Mouse (Mus musculus) T-helper 17 cell (primary cell): ENCODE measurements around the gene Cacfd1.

ENCODE experiments used
- in situ Hi-C, 2 experiments: fragments of 300-600 bp; cut with MboI, MseI; formaldehyde crosslinking; loops; 1 replicate in 1 of 2; 2 replicates in 1 of 2; pipeline ENCODE4 v1.15.1; 2025; ENCODE audit warnings: high pct_unique_total_duplicates in 2 of 2

Gene Cacfd1

DNA sequence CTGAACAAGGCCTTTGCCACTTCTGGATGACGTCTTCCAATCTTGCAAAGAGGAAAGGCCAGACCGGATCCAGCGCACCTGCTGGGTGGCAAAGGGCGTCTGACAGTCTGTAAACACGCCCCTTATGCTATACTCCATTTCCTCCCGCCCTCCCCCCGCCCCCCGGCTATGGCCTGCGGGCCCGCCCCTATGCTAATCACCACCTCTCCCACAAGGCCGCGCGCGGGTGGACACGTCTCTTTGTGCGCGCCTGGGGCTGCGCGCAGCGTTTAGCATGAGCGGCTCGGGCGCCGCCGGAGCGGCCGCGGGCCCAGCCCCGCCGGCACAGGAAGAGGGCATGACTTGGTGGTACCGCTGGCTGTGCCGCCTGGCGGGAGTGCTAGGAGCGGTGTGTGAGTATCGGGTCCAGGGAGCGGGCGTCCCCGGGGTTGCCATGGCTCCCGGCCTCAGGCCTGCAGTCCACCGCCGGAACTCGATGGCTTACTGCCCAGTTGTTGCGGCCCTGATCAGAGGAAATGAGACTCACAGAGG lies at the start of gene Cacfd1:
TSS of gene Cacfd1 (plus strand) at position 213 of the 531 bp plus-strand sequence.
- in situ Hi-C loops = loop anchor here (5.0 kb wide), 2 partner anchors 52 to 77 kb away; partner anchors contain the start of genes Stkld1 (in 1 of the 2) and Surf4 (in 1 of the 2)

DNA sequence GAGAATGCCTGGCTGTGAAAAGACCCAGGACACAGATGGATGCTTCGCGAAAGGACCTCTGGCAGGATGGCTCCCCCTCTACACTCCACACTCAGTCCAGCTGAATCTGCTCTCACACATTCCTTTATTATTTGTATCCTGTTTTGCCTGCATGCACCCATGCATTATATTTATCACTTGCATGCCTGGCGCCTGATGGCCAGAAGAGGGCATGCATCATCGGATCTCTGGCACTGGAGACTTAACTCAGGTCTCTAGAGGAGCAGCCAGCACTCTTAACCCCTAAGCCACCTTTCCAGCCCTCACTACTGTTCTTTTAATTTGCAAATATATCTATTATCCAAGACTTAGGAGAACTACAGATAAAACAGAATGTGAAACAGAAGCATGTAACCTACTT lies 49.0 kb upstream of the Cacfd1 start:
- in situ Hi-C loops = loop anchor here in 1 of 2 experiments (5.0 kb wide), 1 partner anchor 58 kb away; the partner anchor contains the start of gene Surf6

DNA sequence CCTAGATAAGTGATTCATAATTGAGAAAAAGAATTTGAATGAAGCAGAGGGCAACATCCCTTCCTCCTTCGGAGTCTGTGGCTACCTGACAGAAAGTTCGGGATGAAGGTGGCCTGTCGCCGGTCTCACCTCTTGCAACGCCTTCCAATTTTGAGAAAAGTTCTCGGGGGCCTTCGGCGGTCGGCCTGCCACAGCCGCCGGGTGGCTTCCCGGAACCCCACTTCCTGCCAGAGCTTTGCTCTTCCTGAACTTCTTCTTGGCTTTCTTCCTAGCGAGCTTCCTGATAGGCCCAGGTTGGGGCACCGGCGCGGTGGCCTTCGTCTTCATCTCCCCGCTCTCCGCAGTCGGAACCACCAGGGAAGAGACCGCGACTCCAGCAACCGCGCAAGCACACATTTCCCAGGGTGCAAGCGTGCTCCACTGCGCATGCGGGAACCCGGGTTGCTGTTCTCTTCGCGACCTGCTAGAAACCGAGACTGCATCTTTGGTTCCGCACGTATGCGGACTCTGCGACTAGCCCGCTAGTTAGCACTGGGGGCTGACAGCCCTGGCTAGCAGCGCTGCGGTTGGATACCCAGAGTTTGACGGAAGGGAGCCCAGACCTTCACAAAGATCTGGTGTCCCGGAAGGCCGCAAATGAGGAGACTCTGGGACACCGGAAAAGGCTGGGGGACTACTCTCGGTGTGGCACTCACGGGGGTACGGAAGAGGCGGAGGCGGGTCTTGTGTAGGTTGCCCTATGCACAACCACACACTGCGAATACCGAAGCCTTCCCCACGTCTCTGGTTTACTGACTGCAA lies 45.6 kb upstream of the Cacfd1 start, which contains the start of gene Rexo4:
TSS of gene Rexo4 (minus strand) at position 464 of the 801 bp plus-strand sequence.
- in situ Hi-C loops = loop anchor here in 1 of 2 experiments (5.0 kb wide), 1 partner anchor 62 kb away; the partner anchor contains the start of gene Surf6

DNA sequence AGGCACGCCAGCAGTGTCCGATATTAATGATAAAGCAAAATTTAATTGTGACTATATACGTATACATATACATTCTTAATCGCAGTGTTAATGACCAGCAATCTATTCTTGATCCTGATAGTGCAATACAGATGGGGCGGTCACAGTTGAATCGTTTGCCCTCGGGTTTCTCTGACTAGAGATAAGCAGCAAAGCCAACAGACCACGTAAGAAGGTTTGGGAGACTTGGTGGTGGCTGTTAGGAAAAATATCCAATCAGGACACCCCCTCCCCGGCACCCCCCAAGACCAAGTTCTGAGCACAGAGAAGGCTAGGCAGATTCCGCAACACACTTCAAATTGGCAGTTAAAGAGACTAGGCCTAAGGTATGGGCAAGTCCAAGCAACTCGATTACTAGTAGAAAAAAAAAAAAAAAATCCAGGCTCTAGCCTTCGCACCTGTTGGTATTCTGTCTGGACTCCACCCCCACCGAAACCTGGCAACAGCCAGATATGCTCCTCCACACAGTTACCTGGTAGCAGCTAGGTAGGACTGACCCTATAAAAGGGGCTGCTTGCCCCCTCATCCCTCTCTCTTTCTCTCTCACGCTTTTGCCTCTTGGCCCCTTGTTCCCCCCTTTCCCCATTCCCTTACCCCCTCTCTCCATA lies 44.9 kb upstream of the Cacfd1 start:
- in situ Hi-C loops = loop anchor here in 1 of 2 experiments (5.0 kb wide), 1 partner anchor 63 kb away; the partner anchor contains the start of gene Surf6

DNA sequence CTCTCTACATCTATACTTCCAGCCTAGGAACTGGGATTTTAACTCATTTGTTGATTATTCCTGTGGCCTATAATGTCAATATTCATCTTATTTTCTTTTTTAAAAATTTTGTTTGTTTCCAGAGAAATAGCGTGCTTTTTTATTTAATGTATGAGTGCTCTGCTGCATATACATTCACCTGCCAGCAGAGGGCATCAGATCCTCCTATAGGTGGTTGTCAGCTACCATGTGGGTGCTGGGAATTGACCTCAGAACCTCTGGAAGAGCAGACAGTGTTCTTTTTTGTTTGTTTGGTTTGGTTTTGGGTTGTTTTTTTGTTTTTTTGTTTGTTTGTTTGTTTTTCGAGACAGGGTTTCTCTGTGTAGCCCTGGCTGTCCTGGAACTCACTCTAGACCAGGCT lies 42.5 kb upstream of the Cacfd1 start:
- in situ Hi-C loops = no loop called here

DNA sequence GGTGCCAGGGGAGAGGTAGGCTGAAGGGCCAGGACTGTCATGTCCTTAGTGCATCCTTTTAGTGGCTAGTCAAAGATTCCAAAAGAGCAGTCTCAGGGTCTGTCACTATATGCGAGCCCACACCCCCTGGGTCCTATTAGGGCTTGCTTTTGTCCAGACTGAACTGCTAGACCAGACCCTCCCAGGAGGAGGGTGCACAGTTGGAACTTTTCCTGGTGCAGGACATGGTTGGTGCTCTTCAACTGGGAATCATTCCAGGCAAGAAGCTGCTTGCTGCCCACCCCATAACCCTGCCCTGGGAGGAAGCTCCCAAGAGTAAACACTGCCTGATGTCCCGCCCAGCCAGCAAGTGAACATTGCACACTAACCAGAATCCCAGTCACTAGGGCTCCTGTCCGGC lies 36.6 kb upstream of the Cacfd1 start, which contains the start of gene Adamts13:
TSS of gene Adamts13 (plus strand) at position 301 of the 400 bp plus-strand sequence.
- in situ Hi-C loops = no loop called here

DNA sequence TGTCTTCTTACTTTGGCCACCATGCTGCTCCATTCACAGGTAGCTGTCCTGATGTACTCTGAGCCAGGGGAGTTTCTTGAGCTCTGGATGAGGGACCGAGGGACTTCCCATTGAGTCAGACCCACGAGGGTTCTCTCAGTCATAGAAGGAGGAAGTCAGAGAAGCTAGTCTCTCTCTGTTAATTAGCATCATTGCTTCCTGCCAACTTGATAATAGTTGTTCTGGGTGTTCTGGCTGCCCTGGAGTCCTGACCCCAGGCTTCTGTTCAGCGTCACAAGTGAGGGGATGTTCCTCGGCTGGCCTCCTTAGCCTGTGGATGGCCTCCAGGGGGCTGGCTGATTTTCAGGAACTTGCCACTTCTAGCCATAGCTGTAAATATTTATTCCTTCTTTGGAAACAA lies 35.8 kb upstream of the Cacfd1 start:
- in situ Hi-C loops = no loop called here

DNA sequence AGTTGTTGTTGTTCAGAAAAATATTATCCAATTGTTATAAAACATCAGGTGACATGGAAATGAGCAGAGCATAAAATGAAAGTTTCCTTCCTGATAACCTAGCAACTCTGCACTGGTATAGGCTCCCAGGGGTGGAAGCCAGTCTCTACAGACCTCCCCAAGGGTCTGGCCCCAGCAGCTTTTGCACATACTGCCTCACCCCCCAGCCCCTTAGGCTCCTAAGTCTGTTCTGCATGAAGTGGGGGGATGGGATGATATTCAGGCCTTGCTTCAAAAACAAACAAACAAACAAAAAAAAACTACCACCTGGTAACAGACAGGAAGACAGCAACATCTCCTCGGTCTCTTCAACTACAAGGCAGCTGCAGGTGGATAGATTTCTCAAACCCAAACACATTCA lies 29.4 kb upstream of the Cacfd1 start:
- in situ Hi-C loops = no loop called here

DNA sequence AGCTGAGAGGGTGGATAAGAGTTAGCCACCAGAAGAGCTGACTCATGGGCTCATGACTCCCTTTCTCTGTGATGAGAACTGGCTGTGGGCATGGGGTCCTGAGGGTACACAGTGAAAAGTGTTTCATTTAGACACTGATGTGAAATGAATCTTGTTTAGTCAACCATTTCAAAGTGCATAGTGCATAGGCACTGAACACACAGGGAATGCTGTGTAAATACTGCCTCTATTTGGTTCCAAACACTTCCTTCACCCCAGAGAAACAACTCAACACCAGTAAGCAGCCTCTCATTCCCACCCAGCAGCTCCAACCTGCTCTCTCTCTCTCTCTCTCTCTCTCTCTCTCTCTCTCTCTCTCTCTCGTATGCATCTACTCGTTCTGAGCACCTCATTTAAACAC lies 25.5 kb upstream of the Cacfd1 start:
- in situ Hi-C loops = no loop called here

DNA sequence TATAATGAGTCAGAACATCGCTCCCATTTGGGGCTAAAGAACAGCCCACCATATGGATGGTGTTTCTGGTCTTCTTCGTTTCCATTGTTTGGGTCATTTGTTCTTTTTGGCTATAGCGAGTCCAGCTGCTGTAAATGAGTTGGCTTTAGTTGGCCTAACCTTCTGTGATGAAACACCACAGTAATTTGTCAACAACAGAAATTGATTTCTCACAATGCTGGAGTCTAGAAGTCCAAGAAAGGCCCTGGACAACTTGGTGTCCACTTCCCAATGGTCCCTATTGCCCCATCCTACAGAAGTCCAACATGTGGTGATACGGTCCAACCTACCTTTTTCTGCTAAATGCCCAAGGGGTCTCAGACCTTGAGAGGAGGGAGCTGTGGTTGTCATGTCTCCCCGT lies 25.1 kb upstream of the Cacfd1 start:
- in situ Hi-C loops = no loop called here

DNA sequence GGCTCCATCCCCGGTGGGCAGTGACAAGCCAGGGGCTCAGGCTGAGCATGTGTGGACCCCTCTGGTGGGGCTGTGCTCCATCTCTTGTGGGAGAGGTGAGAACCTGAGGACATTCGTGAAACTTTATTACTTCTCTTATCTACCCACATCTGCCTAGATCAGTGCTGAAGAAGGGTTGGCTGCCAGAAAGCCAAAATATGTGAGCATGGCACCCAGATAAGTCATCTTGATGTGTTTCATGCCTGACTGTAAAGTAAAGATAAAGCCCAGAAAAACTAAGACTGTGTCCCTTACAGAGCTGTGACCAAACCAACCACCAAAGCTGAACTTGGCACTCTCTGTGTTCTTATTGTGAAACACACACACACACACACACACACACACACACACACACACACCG lies 15.8 kb upstream of the Cacfd1 start:
- in situ Hi-C loops = no loop called here

DNA sequence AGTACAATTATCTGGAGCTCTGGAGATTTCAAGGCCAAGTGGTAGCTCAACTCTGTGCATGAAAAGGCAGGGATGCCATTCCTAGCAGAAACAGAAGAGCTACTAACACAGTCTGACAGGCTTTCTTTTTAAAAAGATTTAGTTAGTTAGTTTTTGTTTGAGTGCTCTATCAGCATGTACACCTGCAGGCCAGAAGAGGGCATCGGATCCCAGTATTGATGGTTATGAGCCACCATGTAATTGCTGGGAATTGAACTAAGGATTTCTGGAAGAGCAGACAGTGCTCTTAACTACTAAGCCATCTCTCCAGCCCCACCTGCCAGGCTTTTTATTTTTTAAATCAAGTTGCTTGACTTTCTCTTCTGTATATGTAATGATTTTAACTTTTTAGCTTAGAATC lies 12.2 kb upstream of the Cacfd1 start:
- in situ Hi-C loops = no loop called here

DNA sequence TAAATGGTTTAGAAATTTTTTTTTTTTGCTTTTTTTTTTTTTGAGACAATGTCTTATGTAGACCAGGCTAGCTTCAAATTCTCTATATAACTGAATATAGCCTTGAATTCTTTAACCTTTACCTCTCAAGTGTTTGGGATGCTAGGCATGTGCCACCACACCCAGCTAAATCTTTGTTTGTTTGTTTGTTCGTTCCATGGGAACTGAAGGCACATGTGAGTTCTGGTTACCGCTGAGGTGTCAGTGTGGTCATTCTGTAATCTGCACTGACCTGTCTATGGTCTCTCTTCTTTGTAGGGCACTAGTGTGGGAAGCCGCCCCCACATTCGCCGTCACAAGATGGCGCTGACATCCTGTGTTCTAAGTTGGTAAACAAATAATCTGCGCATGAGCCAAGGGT lies 11.7 kb upstream of the Cacfd1 start:
- in situ Hi-C loops = no loop called here

DNA sequence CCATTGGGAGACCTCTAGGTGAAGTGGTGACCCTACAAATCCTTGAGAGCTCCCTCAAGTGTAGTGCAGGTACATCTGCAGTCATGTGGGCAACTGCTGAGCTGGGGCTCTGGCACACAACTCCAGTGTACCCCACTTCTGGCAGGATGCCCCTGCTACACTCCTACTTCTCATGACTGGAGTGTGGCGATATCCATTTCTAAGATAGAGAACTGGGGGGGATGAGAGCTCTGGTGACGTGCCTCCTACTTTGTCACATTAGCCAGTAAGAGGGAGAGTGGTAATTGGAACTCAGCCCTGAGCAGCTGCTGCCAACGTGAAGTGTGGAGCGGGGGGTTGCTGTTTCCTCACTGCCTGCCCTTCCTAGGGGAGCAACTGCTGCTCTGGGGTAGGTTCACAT lies 3.5 kb upstream of the Cacfd1 start:
- in situ Hi-C loops = loop anchor here in 1 of 2 experiments (5.0 kb wide), 1 partner anchor 49 kb away; no protein-coding TSS in a partner anchor

DNA sequence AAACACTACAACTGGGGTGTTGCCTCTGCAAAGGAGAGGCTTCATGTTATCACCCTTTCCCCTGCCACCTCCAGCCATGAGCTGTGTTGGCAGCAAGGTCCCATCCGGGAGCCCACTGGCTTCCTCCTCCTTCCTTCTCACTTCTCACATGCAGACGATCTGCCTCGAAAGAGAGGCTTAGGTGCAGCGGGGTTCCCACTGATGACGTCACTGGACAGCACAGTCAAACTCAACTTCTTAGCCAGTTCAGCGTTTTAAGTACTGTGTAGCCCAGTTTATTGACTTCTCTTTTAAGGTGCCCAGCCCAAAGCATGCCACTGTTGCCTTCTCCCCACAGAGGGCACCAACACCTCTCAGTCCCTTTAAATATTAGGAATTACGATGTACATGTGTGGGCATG lies 2.0 kb upstream of the Cacfd1 start:
- in situ Hi-C loops = loop anchor here in 1 of 2 experiments (5.0 kb wide), 1 partner anchor 50 kb away; no protein-coding TSS in a partner anchor

DNA sequence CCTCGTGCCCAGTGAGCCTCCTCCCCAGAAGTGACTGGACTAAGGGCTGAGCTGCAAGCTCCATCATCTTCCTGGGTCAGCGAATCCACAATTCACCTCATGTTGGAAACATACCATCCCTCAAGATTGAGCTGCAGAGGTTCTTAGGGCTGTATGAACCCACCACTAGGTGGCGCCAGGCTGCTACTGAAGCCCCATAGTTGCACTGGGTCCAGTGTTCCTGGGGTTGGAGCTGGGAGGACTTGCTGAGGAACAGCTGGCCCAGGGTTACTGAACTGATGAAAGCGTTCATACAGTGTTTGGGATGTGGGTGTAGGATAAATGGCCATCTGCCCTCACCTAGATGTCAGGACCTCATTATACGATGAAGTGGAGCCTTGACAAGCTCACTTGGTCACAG lies 8.1 kb downstream of the Cacfd1 start:
- in situ Hi-C loops = no loop called here

DNA sequence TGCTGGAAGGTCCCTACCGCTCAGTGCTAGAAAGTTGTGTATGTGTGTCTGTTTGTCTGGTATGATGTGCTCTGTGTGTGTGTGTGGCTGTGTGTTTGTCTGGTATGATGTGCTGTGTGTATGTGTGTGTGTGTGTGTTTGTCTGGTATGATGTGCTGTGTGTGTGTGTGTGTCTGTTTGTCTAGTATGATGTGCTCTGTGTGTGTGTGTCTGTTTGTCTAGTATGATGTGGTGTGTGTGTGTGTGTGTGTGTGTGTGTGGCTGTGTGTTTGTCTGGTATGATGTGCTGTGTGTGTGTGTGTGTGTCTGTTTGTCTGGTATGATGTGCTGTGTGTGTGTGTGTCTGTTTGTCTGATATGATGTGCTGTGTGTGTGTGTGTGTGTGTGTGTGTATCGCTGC lies 9.8 kb downstream of the Cacfd1 start:
- in situ Hi-C loops = no loop called here

DNA sequence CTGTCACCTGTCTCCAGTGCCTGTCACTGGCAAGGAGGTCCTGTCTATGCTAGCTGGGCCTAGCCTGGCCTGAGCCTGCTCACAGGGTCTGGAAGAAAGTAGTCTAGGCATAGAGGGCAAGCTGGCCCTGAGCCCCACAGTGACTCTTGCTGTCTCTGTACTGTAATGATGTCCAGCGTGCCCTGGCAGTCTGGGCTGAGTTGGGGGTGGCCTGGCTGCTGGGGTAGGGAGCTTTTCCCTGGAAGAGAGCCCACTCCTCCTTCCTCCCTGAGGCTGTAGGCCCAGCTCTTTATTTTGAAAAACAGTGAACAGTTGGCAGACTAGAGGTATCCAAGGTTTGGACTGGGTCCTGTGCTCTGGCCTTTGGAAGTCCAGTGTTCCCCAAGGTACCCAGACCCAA lies 11.4 kb downstream of the Cacfd1 start:
- in situ Hi-C loops = loop anchor here in 1 of 2 experiments (5.0 kb wide), 2 partner anchors 104 to 1659 kb away; partner anchors contain the start of genes Surf1 and Surf2

DNA sequence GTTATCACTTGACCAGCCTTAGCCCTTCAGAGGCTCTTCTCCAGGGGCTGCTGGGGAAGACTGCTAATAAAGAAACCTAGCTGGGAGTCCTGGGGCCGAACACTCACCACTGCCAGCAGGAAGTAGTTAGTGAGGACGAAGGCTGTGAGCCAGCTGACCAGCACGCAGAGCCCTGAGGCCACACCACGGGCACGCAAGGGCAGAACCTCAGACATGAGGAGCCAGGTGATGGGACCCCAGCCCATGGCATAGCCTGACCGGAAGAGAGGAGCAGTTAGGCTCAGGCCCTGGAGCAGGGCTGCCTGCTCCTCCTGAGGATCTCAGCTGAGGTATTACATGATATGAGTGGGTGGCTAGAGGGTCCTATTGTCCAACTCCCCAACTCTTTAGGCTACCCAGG lies 12.9 kb downstream of the Cacfd1 start:
- in situ Hi-C loops = loop anchor here in 1 of 2 experiments (5.0 kb wide), 2 partner anchors 105 to 1660 kb away; partner anchors contain the start of genes Surf1 and Surf2

DNA sequence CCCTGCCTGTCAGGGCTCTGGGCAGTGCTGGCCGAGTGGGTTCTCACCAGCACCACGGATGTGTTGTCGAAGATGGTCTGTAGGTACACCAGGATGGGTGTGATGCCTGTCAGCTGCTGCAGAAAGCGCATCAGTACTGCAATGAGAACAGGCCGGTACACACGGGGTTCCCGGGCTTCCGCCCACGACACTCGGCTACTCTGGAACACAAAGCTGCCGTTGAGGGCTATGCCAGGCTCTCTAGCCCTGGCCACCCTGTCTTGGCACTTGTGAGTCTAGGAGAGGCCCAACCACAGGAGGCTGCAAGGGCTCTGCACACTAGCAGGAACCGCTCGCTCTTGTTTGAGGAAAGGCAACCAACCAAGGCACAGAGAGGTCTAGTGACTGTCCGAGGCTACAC lies 14.4 kb downstream of the Cacfd1 start:
- in situ Hi-C loops = loop anchor here in 1 of 2 experiments (5.0 kb wide), 2 partner anchors 107 to 1662 kb away; partner anchors contain the start of genes Surf1 and Surf2

DNA sequence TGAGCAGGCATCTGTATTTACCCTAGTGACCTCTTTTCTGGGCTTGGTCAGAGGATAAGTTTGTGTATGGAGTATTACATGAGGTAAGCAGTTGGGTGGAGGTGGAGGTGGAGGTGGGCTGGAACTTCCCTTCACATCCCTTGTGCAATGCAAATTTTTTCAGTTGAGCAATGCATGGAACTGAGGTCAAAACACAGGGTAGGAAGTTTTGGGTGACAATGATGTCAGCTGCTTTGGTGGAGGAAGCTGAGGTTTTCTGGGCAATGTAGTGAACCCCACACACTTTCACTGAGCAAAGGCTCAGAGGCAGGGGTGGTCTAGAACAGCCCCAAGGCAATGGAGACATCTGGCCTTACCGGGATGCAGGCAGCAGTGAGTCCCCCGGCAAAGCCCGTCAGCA lies 15.8 kb downstream of the Cacfd1 start:
- in situ Hi-C loops = no loop called here

DNA sequence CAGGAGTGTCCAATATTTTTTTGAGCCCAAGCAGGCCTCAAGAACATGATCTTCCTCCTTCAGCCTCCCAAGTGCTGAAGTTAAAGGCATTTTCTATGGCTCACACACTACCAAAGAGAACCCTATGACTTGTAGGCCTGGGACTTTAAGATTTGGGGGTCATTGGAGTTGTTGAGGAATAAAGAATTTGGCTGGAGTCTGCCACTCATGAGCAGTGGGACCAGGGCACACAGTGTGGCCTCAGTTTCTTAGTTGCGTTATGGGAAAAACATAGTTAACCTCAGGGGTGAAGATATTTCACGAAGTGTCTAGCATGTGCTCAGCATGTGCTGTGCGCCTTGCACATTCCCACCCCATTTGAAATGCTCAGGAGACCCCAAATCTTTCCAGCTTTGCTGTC lies 16.6 kb downstream of the Cacfd1 start:
- in situ Hi-C loops = no loop called here
